Mouse (Mus musculus) right cerebral cortex, postnatal 25 days (tissue): ENCODE data around the gene Ccdc113.
A peak's percentile ranks its signal among the peaks of the same experiment; 100 is the strongest.

Experiments used
- DNase-seq: peaks from one replicate; pipeline ENCODE4 v3.0.0; 2022

Gene Ccdc113

DNA sequence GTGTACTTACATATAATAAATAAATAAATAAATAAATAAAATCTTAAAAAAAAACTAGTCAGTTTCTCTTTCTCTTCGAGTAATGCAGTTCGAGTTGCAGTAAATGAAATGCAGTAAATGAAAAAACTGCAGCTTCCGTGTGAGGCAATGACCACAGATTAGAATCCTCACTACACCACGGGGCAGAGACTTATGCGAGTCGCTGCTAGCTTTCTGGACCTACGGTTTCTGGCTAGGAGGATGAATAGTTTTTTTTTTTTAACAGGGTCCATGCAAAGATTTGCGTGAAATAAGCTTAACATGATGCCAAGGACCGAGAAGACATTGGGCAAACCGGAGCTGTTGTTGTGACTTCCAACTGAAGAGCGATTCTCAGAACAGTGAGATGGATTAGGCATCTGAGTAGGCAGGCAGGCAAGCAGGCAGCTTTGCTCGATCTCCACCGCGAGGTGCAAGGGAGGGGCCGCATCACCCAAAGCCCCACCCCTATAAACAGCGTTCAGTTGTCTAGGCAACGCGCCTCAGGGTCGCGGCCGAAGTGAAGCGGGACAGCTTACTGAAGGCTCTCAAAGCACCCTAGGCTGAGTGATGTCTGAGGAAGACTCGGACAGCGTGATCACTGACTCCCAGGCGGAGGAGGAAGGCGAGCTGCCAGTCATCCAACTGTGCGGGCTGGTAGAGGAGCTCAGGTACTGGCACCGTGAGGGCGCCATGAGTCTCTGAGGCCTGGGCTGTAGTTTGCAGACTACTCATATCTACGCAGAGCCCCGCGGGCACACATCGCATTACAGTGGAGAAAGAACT, at the start of gene Ccdc113:
Gene Ccdc113, plus strand, starts transcription at position 502 of the 804 bp plus-strand sequence.
- DNase-seq = peak; percentile 63

GRCm38 (mm10) chr8:95487800-95488697, 45.8 kb upstream of the Ccdc113 start:
- no peak for DNase-seq

DNA sequence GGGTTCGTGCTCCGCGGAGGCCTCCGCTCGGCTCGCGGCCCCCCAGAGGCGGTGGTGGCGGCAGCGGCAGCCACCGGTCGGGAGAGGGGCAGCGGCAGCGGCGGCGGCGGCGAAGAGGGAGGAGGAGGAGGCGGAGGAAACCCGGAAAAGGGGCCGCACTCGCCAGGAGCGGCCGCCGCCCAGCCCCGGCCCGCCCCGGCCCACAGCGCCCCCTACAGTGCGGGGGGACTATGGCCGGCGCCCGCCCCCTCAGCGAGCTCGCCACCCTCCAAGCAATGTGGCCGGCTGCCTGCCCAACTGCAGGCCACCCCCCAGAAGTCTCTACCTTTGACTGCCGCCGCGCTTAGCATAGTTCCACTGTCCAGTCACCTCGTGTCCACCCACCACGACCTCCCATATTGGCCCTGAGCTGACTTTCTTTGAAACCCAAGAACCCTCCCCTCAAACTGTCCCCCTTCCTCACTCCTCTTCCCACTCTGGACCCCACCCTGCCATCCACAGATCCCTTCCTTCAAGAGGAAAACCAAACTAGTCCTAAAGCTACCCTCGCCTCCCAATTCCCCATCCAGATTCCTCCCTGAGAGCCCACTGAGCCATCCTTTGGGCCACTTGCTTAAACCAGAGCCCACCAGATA, 45.1 kb upstream of the Ccdc113 start:
- peak; percentile 89 for DNase-seq

- DNase-seq = no peak
Measured at GRCm38 (mm10) chr8:95490006-95490405, 43.9 kb upstream of the Ccdc113 start, which contains the start of gene Csnk2a2. Gene Csnk2a2, minus strand, starts transcription at chr8:95490039.

DNA sequence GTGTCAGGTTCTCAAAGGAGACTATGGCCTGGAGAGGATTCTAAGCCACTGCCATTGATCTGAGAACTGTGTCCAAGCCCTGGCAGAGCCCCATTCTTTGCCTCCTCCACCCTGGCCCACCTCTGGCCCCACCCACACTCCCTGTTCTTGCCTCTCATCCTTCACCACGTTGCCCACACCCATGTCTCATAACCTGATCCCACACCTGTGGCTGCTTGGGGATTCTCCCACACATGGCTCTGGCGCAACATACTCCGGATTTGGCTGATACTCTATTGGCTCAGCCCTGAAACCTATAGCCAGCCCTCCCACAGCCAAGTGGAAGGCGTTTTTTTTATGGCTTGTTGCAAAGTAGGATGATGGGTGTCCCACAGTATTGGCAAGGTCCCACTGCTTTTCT, 41.8 kb upstream of the Ccdc113 start:
- no peak for DNase-seq

- no peak for DNase-seq
Measured at GRCm38 (mm10) chr8:95495444-95495843, 38.4 kb upstream of the Ccdc113 start.

DNA sequence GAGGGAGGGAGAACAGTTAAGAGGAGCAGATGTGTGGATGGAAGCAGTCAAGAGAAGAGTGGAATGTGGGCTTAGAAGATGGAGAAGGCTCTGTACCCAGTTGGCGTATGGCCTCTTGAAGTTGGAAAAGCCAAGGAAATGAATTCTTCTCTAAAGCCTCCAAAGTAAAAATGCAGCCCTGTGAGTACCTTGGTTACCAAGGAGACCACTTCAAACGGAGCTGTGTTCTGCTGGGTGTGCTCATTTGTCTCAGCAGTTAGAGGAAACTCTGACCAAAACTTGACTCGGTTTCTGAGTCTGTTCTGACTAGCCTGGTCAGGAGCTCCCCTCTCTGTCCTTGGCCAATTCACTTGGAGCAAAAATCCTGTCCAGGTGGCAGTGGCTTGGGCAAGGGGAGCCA, 37.5 kb upstream of the Ccdc113 start:
- no peak for DNase-seq

- no peak for DNase-seq
Measured at GRCm38 (mm10) chr8:95497821-95498220, 36.1 kb upstream of the Ccdc113 start.

GRCm38 (mm10) chr8:95499266-95500064, 34.4 kb upstream of the Ccdc113 start:
- DNase-seq = no peak

GRCm38 (mm10) chr8:95500436-95500835, 33.4 kb upstream of the Ccdc113 start:
- no peak for DNase-seq

DNA sequence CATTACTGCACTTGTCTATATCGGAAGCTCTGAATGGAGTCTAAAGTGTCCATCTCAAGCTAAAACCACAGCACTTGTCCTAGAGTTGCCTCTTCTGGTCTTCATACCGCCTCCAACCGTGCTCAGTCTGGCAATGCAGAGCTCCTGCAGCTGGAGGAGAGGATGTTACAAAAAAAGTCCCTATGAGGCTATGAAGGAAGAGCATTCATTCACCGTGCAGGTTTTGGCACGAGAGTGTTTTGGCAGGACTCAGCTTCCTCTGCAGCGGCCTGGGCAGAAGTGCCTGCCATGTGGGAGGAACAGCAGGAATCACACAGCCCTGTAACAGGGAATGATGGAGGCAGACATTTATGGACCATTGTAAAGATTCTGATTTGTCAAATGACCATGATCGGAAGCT, 31.5 kb upstream of the Ccdc113 start:
- DNase-seq = peak; percentile 44

DNA sequence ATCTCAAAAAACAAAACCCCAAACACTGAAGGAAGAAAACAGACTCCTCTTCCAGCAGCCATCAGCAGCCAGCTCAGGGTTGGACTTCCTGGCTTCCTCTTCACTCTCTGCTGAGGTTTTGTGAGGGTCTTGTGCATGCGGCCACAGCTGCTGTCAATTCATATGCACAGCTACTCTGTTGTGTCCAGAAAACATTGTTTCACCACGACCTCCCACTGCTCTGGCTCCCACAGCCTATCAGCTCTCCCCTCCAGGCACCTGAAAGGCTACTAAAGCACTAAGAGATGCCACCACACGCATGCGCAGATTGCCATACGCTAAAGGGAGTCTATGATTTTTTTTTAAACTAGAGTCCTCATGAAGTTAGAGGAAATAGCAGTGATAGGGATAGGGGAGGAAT, 29.1 kb upstream of the Ccdc113 start:
- DNase-seq = no peak

DNA sequence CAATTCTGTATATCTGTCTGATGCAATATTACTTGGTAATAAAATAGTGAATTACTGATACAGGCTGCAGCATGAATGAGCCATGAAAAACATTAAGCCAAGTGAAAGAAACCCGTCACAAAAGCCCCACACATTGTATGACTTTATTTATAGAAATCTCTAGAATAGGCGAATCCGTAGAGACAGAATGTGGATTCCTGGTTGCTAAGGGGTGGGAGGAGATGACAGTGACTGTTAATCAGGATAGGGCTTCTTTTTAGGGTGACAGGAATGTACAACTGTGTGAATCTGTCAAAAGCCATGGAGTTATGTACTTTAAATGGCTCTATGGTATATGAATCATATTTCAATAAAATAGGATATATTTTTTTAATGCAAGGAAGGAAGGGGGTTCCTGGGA, 28.3 kb upstream of the Ccdc113 start:
- DNase-seq = no peak

DNA sequence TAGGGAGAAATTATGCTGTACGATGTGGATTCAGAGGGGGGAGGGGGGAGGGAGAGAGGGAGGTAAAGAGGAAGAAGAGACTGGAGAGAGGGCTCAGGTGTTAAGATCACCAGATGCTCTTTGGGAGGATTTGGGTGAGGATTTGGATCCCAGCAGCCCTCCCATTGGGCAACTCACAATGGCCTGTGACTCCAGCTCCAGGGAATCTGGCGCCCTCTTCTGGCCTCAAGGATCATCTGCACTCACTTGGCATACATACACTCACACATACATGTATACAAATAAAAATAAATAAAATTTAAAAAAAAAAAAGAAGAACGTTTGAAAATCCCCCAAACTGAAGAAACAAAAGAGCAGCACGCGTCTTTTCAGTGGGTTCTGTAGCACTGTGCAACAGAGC, 27.6 kb upstream of the Ccdc113 start:
- no peak for DNase-seq

- DNase-seq = no peak
Measured at GRCm38 (mm10) chr8:95512257-95512656, 21.6 kb upstream of the Ccdc113 start.

DNA sequence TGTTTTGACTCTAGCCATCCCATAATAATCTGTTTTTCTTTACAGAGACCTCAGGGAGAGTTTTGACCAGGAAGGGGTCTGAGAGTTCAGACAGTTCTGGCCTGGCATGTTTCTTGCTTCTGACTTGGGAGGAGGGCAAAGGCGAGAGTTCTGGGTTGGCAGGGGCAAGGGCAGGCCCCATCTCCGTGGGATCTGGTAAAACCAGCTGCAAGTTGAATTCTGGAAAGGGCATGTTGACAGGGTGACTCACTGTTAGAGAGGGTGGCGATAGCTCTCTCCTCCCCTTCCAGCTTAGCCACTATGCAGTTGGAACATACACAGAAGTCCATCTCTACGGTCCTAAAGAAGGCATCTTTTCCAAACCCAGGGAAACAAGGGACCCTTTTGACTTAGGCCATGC, 20.7 kb upstream of the Ccdc113 start:
- no peak for DNase-seq

- no peak for DNase-seq
Measured at GRCm38 (mm10) chr8:95516928-95517327, 17.0 kb upstream of the Ccdc113 start.

DNA sequence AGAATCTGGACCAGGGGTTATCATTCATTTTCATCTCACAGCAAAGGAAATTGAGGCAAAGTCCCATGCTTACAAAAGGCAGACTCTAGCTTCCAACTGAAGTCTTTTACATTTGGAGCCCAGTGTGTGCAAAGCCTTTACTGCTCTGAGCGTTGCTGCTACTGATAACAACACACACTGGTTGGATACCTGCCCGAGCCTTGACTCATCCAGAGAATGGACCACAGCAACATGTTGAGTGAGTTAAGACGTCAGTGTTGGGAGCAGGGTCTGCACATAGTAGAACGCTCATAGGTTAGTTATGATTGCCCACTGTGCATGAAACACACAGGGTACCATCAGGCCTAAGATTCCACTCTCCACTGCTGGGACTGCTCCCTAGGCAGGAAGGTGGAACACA, 9.9 kb upstream of the Ccdc113 start:
- DNase-seq = no peak

- DNase-seq = no peak
Measured at GRCm38 (mm10) chr8:95528194-95528593, 5.7 kb upstream of the Ccdc113 start.

- DNase-seq = no peak
Measured at GRCm38 (mm10) chr8:95528750-95529310, 5.1 kb upstream of the Ccdc113 start.

DNA sequence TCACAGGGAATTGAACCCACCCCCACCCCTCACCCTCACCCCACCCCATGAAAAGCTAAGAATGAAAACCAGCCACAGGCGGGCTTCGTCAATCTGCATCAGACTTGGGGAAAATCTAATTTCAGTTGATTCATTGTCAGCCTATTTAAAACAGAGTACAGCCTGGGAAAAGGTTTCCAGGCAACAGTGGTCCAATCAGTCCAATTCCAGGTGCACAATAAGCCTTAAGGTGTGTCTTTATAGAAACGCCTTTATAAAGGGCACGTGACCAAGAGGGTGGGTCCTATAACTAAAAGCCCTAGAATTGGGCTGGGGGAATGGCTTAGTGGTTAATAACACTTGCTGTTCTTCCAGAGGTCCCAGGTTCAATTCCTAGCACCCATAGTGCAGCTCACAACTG, 1.7 kb upstream of the Ccdc113 start:
- DNase-seq = no peak

DNA sequence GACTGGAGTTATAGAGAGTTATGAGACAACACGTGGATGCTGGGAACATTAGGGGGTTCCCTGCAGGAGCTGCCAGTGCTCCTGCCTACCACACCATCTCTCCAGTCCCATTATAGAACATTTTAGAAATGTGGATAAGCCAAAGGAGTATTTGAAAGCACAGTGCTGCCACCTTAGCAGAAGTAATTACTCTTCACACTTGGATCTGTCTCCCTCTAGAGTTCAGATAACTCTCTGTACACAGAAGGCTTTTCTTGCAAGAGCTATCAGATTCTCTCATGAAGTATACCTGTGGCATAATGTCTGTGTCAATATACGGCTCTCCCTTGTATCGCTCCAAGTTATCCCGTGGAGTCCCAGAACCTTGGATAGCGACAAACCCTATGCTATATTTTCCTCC, 5.6 kb downstream of the Ccdc113 start:
- no peak for DNase-seq
